Mouse (Mus musculus): Measurements from ENCODE around the gene Smco3.

- TF ChIP-seq GATA1 (IDR thresholded peaks at IDR 0.05; ENCODE audit: low read length), result no peak
- no peak for TF ChIP-seq TAL1 (IDR thresholded peaks at IDR 0.05; ENCODE audit: low read length)
These were observed 25.6 kb downstream of the Smco3 start for GRCm38 (mm10) chr6:136809673-136810072.

Measured in erythroblast, embryonic 14.5 days (primary cell).